8 mouse cellular contexts compared by ENCODE assay signal in genomic region chr2:152671642-152671999, GRCm38 (mm10). TPM values are rescaled to one million over a fixed set of nuclear protein-coding genes. Genes with fewer than 3 reads are reported as not detected.
A peak's percentile ranks its signal among the peaks of the same experiment; 100 is the strongest.
DNase-seq lines count a peak whose midpoint lies in the region; ATAC-seq lines count a peak whose summit lies in the region.

No protein-coding gene starts in this region.

- H3K27ac ChIP-seq in heart, embryonic 13.5 days (replicated peaks), result peak overlapping the region; percentile 24; the same call in 1 of the 2 replicates

- ATAC-seq in heart, embryonic 13.5 days (ENCODE audit: extremely low read depth, insufficient number of reproducible peaks, low FRiP score, low TSS enrichment), result no peak

- peak overlapping the region; percentile 96 for H3K9ac ChIP-seq in heart, embryonic 13.5 days

- peaks cover 51% of the 10 kb centered on the region for H3K4me1 ChIP-seq in heart, embryonic 13.5 days

- 26% methylated on average over 5 of the region's 5 CpGs for WGBS in heart, embryonic 13.5 days

- H3K4me3 ChIP-seq in heart, embryonic 13.5 days, result peak overlapping the region; percentile 99

- H3K36me3 ChIP-seq in heart, embryonic 13.5 days, result peaks cover 38% of the 10 kb centered on the region

- peak overlapping the region; percentile 89 for H3K4me2 ChIP-seq in heart, embryonic 13.5 days

- H3K9me3 ChIP-seq in heart, embryonic 13.5 days, result no peaks in the 10 kb centered on the region

- peak; percentile 43 for DNase-seq in kidney, adult 18-20 months
- DNase-seq in kidney, adult 11 months, result no peak
- DNase-seq in cerebellum, postnatal 14 days, result peak; percentile 61 to 68
- DNase-seq in kidney, postnatal 36 days, result peak; percentile 50 to 67
- DNase-seq in lung, postnatal 4 days, result peak; percentile 54 to 69
- DNase-seq in right cerebral cortex, postnatal 25 days, result peak; percentile 46
- no peak for DNase-seq in testis, postnatal 14 days (ENCODE audit: low spot score)

- H3K27me3 ChIP-seq in heart, embryonic 13.5 days (replicated peaks), result no peaks in the 10 kb centered on the region

RNA-seq across cellular contexts. Expression of gene H13, which starts 2.4 kb away (rescaled TPM):
- polyA plus RNA-seq in heart, embryonic 13.5 days (2015; fragmentation: Nextera tagmentation; extraction: Ambion mirVana), result 81.9 and 84.7 TPM in 2 replicates

RNA-seq across cellular contexts. Expression of gene Mcts2, which starts 15.2 kb away (rescaled TPM):
- polyA plus RNA-seq in heart, embryonic 13.5 days (2015; fragmentation: Nextera tagmentation; extraction: Ambion mirVana), result 23.0 and 25.3 TPM in 2 replicates

RNA-seq across cellular contexts. Expression of gene Rem1, which starts 44.9 kb away (rescaled TPM):
- polyA plus RNA-seq in heart, embryonic 13.5 days (2015; fragmentation: Nextera tagmentation; extraction: Ambion mirVana), result 10.5 and 12.6 TPM in 2 replicates

RNA-seq across cellular contexts. Expression of gene Defb25, which starts 48.8 kb away (rescaled TPM):
- polyA plus RNA-seq in heart, embryonic 13.5 days (2015; fragmentation: Nextera tagmentation; extraction: Ambion mirVana), result 0.68 and 1.1 TPM in 2 replicates

Comparison
In these comparisons a context has a peak if more than half of its experiments do, and no peak if none do; other contexts are left out.
1. DNase-seq: peak in kidney, adult 18-20 months (single experiment), cerebellum, postnatal 14 days (2 of 2), kidney, postnatal 36 days (2 of 2), lung, postnatal 4 days (2 of 2) and right cerebral cortex, postnatal 25 days (single experiment); none in kidney, adult 11 months (single experiment) and testis, postnatal 14 days (single experiment).